Mouse (Mus musculus): ENCODE results near the gene Garnl3. TPM values are rescaled to one million over a fixed set of nuclear protein-coding genes. Genes with fewer than 3 reads are reported as not detected.

Garnl3 gene
- polyA plus RNA-seq, 1 experiment from 2014 or later, result 2.1 TPM

DNA sequence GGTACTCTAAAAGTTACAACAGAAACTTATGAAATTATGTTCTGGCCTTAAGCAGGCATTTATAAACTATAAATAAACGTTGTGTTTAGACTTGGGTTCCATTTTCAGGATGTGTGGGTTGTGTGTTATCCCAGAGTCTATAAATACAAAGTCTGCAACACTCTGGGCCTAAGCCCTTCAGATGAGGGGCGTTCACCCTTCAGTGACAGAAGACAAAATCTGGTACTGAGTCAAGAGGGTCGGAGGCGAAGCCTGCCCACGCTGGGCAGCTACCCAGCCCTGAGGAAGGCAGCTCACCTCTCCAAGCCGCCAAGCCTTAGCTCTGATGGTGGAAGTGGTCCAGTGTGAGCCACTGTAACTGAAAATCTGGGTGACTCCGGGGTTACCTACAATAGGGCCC is 129.3 kb downstream of the Garnl3 start:
- no peak for ATAC-seq
- Histone ChIP-seq H3K36me3 (no peaks in the 10 kb centered on the region), H3K4me3 (no peak overlapping the region), H3K27me3 (replicated peaks) (no peaks in the 10 kb centered on the region; the same call in 1 of the 2 replicates), H3K4me2 (no peak overlapping the region), H3K4me1 (no peaks in the 10 kb centered on the region), H3K9me3 (replicated peaks) (no peaks in the 10 kb centered on the region), H3K27ac (no peak overlapping the region), H3K9ac (no peak overlapping the region)
- WGBS (ENCODE audit: insufficient replicate concordance), result 65% methylated on average over 7 of the region's 7 CpGs

DNA sequence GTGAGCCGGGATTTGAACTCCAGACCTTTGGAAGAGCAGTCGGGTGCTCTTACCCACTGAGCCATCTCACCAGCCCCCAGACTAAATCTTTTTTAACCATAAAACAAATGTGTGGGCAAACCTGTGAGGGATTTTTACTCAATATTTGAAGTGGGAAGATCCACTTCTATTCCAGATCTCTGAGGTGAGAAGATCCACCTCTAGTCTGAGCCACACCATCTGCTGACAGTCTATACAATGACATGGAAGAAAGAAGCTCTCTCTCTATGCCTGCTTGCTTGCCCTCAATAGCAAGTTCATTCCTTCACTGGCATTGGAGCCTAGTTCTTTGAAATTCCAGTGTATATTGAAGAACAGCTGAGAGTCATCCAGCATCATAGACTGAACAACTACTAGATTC is 131.7 kb downstream of the Garnl3 start:
- Histone ChIP-seq H3K27me3 (replicated peaks) (no peaks in the 10 kb centered on the region), H3K4me3 (no peak overlapping the region), H3K4me2 (no peak overlapping the region), H3K9ac (no peak overlapping the region), H3K36me3 (no peaks in the 10 kb centered on the region), H3K27ac (no peak overlapping the region), H3K9me3 (replicated peaks) (no peaks in the 10 kb centered on the region), H3K4me1 (no peaks in the 10 kb centered on the region)
- WGBS (ENCODE audit: insufficient replicate concordance), result 73% methylated on average over 2 of the region's 2 CpGs
- no peak for ATAC-seq

DNA sequence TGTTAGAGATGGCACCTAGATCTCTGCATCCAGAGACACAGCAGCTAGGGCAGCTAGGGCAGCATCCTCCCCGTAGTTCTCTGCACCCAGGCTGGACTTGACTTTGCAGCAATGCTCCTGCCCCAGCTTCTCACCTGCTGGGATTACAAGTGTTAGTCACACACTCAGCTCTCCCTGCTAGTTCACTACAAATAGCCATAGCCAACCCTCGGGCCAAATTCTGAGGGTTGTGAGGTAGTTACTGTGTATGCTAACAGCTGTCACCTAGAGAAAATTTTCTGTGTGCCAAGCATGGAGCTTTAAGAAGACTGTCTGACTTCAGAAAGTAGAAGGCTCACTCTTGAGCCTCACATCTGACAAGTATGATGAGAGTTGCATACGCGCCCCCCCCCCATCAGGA is 133.7 kb downstream of the Garnl3 start:
- no peaks in the 10 kb centered on the region for H3K27me3 ChIP-seq (replicated peaks)

DNA sequence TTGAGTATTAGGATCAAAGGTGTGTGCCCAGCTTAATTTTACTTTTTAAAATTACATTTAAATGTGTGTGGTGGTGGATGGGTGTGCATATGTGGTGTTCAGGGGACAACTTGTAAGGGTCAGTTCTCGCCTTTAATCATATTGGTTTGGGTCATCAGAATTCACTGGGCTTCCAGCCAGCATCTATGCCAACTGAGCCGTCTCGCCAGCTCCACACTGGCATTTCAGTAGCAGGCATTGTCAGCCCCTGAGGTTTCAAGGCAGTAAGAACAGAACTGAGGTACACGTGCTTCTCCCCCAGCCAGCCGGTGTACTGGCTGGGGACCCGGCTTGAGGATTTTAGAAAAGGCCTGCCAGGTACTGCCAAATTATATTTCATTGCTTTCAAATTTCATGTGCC is 134.4 kb downstream of the Garnl3 start:
- Histone ChIP-seq H3K9ac (no peak overlapping the region), H3K36me3 (no peaks in the 10 kb centered on the region), H3K27ac (no peak overlapping the region), H3K4me3 (no peak overlapping the region), H3K27me3 (replicated peaks) (no peaks in the 10 kb centered on the region; the same call in 1 of the 2 replicates), H3K4me2 (no peak overlapping the region), H3K4me1 (no peaks in the 10 kb centered on the region), H3K9me3 (replicated peaks) (no peaks in the 10 kb centered on the region)
- no peak for ATAC-seq
- WGBS (ENCODE audit: insufficient replicate concordance), result 52% methylated on average over 6 of the region's 6 CpGs

More for the DNA sequence above, 133.7 kb downstream of the Garnl3 start:
- H3K9ac ChIP-seq, result no peak overlapping the region
- H3K4me3 ChIP-seq, result no peak overlapping the region
- no peak for ATAC-seq
- WGBS (ENCODE audit: insufficient replicate concordance), result 68% methylated on average over 4 of the region's 4 CpGs
- H3K9me3 ChIP-seq (replicated peaks), result no peaks in the 10 kb centered on the region
- H3K4me2 ChIP-seq, result no peak overlapping the region
- no peak overlapping the region for H3K27ac ChIP-seq
- no peaks in the 10 kb centered on the region for H3K36me3 ChIP-seq
- H3K4me1 ChIP-seq, result no peaks in the 10 kb centered on the region

DNA sequence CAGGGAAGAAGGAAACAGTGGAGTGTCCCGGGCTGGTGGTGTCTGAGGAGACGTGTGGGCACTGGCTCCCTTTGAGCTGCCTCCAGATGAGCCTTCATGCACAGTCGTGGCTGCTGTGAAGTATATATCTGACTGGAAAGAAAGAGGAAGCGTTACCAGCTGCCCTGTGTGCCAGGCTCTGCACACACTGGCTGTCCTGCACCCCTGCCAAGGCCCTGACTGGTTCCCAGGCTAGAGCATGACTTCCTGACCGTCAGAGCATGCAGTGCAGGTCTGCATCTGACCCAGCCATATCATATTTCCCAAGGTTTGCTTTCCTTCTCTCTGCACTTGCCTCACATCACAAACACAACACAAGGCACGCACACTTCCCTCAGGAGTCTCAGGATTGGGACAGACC is 139.3 kb downstream of the Garnl3 start:
- Histone ChIP-seq H3K9me3 (replicated peaks) (no peaks in the 10 kb centered on the region), H3K4me3 (no peak overlapping the region), H3K27me3 (replicated peaks) (no peaks in the 10 kb centered on the region; the same call in 1 of the 2 replicates), H3K4me1 (no peaks in the 10 kb centered on the region), H3K27ac (no peak overlapping the region), H3K9ac (no peak overlapping the region), H3K4me2 (no peak overlapping the region), H3K36me3 (no peaks in the 10 kb centered on the region)
- ATAC-seq, result no peak
- 47% methylated on average over 6 of the region's 6 CpGs for WGBS (ENCODE audit: insufficient replicate concordance)

DNA sequence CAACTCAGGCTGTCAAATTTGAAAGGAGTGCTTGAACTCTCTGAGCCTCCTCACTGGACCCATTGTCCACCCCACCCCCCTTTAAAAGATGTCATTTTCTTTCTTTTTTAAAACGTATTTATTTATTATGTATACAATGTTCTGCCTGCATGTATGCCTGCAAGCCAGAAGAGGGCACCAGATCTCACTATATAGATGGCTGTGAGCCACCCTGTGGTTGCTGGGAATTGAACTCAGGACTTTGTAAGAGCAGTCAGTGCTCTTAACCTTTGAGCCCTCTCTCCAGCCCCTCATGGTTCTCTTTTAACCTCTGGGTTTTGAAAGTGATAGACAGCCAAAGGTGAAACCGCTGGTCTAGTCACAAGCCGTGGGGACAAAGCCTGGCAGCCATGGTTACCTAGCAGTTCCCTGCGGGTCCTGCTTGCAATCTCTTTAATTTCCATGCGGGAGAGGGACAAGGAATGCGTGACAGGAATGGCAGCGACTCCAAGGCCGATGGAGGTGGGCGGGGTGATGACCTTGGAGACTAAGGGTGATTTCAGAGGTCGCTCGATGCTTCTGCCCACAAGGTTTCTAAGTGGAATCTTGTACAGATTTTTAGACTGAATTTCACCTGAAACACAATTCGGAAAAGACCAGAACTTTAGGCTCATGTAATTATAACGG is 141.2 kb downstream of the Garnl3 start:
- Histone ChIP-seq H3K36me3 (no peaks in the 10 kb centered on the region), H3K4me1 (no peaks in the 10 kb centered on the region), H3K4me2 (no peak overlapping the region), H3K27me3 (replicated peaks) (no peaks in the 10 kb centered on the region; the same call in 1 of the 2 replicates), H3K9ac (no peak overlapping the region), H3K9me3 (replicated peaks) (no peaks in the 10 kb centered on the region), H3K4me3 (no peak overlapping the region), H3K27ac (no peak overlapping the region)
- WGBS (ENCODE audit: insufficient replicate concordance), result 51% methylated on average over 13 of the region's 13 CpGs
- no peak for ATAC-seq

DNA sequence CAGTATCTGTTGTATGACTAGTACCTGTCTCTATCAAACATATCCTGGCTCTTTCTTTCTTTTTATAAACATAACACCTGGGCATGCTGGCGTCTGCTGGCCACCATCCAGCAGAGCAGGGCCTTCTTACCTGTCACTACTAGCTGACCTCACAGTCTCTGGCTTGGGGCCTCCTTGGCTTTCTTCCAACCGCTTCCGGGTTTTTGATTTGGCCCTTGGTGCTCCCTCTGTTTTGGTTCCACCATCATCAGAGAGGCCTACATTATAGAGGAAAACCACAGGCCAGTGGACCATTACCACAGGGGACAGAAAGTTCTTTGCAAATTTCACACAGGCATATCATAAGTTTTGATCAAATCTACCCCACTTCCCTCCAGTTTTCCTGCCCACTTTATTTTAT is 142.1 kb downstream of the Garnl3 start:
- Histone ChIP-seq H3K4me3 (no peak overlapping the region), H3K9me3 (replicated peaks) (no peaks in the 10 kb centered on the region), H3K4me2 (no peak overlapping the region), H3K36me3 (no peaks in the 10 kb centered on the region), H3K9ac (0 out of 2 replicates have a peak overlapping the region, but pooled peaks have one; percentile 1), H3K27ac (no peak overlapping the region), H3K4me1 (no peaks in the 10 kb centered on the region), H3K27me3 (replicated peaks) (peaks cover 4% of the 10 kb centered on the region)
- 62% methylated on average over 3 of the region's 3 CpGs for WGBS (ENCODE audit: insufficient replicate concordance)
- no peak for ATAC-seq

DNA sequence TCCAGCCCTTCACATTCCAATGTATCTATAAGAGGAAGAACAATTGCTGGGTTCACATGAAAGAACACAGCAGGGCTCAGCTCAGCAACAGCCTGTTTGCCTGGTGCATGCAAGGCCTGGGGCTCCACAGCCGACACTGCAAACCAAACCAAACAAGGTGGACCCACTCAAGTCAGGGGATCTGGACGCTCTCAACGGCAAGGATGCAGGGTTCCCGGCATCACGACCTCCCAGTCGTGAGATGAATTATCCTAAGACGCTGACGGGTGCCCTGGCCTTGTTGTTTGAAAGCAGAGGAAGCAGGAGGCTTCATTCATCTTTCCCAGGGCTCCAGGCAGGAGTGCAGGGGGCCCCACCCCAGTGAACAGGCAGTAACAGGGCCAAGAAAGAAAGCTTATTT is 145.6 kb downstream of the Garnl3 start:
- Histone ChIP-seq H3K36me3 (no peaks in the 10 kb centered on the region), H3K27ac (no peak overlapping the region), H3K4me2 (no peak overlapping the region), H3K4me1 (peaks cover 17% of the 10 kb centered on the region), H3K4me3 (no peak overlapping the region), H3K9me3 (replicated peaks) (no peaks in the 10 kb centered on the region), H3K9ac (no peak overlapping the region), H3K27me3 (replicated peaks) (peaks cover 12% of the 10 kb centered on the region)
- WGBS (ENCODE audit: insufficient replicate concordance), result 64% methylated on average over 8 of the region's 8 CpGs
- no peak for ATAC-seq

DNA sequence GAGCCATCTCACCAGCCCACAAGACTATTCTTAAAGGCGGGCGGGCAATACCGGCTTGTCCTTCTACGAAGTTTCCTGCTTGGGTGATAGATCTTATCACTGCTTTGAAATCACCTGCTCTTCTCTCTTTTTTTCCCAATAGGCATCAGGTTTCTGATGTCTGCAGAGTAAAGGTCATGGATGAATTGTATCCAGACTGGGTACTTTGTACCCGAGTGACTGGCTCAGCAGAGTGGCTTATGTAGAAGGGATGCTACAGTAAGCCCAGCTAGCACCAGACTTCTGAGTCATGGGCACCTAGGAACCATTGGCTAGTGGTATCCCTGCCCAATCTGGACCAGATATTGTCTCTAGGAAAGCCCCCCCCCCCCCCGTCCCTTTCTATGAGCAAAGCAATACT is 147.8 kb downstream of the Garnl3 start:
- WGBS (ENCODE audit: insufficient replicate concordance), result 48% methylated on average over 6 of the region's 6 CpGs
- Histone ChIP-seq H3K36me3 (no peaks in the 10 kb centered on the region), H3K9me3 (replicated peaks) (no peaks in the 10 kb centered on the region), H3K4me3 (no peak overlapping the region), H3K27ac (no peak overlapping the region), H3K4me2 (no peak overlapping the region), H3K27me3 (replicated peaks) (peaks cover 12% of the 10 kb centered on the region), H3K9ac (no peak overlapping the region), H3K4me1 (peaks cover 37% of the 10 kb centered on the region)
- ATAC-seq, result no peak

DNA sequence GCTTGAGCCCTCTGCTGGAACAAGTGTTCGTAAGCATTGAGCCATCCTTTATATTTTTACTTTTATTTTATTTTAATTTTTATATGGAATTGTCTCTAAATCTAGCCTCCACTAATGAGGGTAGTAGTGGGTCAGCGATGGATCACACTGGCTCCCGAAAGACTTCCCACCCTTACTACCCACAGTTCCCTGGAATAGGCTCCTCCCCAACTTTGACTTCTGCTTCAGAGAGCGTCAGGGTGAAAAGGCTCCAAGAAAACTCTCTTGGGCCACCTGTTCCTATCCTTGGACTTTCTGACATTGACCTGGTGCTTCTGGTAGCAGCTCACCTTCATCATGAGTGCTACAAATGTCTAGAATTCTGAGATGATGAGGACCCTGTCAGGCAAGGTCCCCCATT is 148.8 kb downstream of the Garnl3 start:
- H3K36me3 ChIP-seq, result no peaks in the 10 kb centered on the region
- H3K27me3 ChIP-seq (replicated peaks), result peaks cover 12% of the 10 kb centered on the region
- peak overlapping the region; percentile 52; the same call in 1 of the 2 replicates for H3K9ac ChIP-seq
- H3K4me1 ChIP-seq, result peaks cover 46% of the 10 kb centered on the region
- no peak for ATAC-seq
- peak overlapping the region; percentile 79 for H3K4me3 ChIP-seq
- H3K9me3 ChIP-seq (replicated peaks), result no peaks in the 10 kb centered on the region
- no peak overlapping the region for H3K27ac ChIP-seq
- peak overlapping the region; percentile 100 for H3K4me2 ChIP-seq
- 5% methylated on average over 4 of the region's 4 CpGs for WGBS (ENCODE audit: insufficient replicate concordance)

DNA sequence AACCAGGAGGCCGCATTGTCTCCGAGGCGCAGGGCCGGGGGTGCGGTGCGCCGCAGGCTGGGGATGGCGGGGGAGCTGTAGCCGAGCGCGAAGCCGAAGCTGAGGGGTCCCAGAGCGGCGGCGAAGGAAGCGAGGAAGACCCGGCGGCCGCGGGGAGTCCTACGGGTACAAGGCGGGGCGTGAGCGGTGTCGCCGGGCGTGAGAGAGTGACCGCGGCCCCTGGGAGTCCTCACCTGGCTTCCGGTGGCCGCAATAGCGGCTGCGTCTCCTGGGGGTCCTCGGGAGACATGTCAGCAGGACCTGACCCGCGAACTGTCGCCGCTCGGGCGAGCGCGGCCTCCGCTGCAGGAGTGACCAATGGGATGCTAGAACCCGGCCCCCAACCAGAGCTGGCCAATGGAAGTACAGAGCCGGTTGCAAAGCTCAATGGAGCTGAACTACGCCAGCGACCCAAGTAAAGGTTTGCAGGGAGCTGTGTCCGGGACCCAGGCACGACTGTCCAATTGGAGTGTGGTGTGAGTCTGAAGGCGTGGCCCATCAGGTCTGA is 149.7 kb downstream of the Garnl3 start, which contains the start of gene Slc2a8:
Gene Slc2a8, minus strand, starts transcription at position 359 of the 547 bp plus-strand sequence.
- H3K27me3 ChIP-seq (replicated peaks), result peaks cover 12% of the 10 kb centered on the region
- H3K36me3 ChIP-seq, result no peaks in the 10 kb centered on the region
- WGBS (ENCODE audit: insufficient replicate concordance), result under 1% methylated on average over 48 of the region's 50 CpGs
- H3K4me1 ChIP-seq, result peaks cover 54% of the 10 kb centered on the region
- peak; percentile 97 for ATAC-seq
- peak within 1 kb of the TSS; percentile 91 for H3K9ac ChIP-seq
- peak within 1 kb of the TSS; percentile 79 for H3K4me3 ChIP-seq
- H3K9me3 ChIP-seq (replicated peaks), result no peaks in the 10 kb centered on the region
- peak within 1 kb of the TSS; percentile 100 for H3K4me2 ChIP-seq
- H3K27ac ChIP-seq, result peak within 1 kb of the TSS; percentile 60

DNA sequence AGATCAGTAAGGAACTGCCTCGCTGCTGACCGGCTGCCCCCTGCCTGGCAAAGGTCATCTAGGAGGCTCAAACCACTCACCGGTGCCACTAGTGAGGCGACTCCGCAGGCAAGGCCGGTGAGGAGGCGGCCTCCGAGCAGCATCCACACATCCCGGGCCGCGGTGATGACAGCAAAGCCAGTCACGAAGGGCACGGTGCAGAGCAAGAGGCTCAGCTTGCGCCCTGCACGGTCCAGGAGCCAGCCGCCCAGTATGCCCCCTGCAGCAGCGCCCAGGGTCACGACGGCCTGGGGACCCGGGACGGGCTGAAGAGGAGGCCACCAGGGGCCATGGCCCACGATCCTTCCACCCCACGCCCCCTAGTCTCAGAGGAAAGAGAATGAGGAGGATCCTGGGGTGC is 150.2 kb downstream of the Garnl3 start:
- H3K4me2 ChIP-seq, result peak overlapping the region; percentile 100
- no peaks in the 10 kb centered on the region for H3K36me3 ChIP-seq
- peak overlapping the region; percentile 79 for H3K4me3 ChIP-seq
- H3K4me1 ChIP-seq, result peaks cover 59% of the 10 kb centered on the region
- H3K9ac ChIP-seq, result peak overlapping the region; percentile 91
- peaks cover 12% of the 10 kb centered on the region for H3K27me3 ChIP-seq (replicated peaks)
- no peaks in the 10 kb centered on the region for H3K9me3 ChIP-seq (replicated peaks)
- H3K27ac ChIP-seq, result peak overlapping the region; percentile 60
- peak; percentile 19 for ATAC-seq
- 4% methylated on average over 23 of the region's 23 CpGs for WGBS (ENCODE audit: insufficient replicate concordance)
